Mouse (Mus musculus): ENCODE results near the gene Inpp4b.
"Not testable (repeated sequence)": the region's sequence is repeated elsewhere in the genome, so short reads cannot be mapped to it uniquely, and the experiment has no call there.

The Inpp4b gene

DNA sequence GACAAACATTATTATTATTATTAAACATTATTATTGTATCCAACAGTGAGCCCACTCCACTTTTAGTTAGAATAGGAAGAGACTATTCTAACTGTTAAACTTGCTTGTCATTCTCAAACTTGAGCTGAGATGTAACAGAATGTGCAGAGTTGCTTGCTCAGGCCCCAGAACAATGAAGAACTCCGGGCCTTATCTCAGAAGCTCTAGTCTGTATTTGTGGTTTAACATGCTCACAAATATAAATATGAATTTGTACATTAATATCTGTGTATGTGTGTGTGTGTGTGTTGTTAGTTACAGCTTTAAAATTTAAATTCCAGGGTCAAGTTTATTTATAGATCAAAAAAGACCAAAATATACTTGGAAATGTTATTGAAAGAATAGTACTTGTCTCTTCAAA, 435.3 kb downstream of the Inpp4b start:
- DNase-seq (ENCODE audit: low read depth, low spot score) = no peak

DNA sequence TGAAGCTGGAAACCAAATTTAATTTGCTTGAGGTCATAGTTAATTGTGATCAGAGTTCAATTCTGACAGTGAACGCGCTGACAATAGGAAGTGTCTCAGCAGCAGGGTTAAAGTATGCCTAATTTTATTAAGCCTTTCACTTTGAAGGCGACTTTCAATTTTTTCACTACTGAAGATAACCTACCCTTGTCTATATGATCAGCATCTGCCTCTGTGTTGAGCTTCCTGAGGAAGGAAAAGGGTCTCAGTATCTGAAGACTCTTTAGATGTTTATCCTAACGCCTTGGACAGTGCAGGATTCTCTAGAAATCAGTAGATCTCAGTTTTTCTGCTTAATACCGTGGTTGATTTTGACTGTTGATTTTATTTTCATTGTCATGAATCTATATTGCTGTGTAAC, 437.1 kb downstream of the Inpp4b start:
- no peak for DNase-seq (ENCODE audit: low read depth, low spot score)

GRCm38 (mm10) chr8:81780166-81780565, 437.8 kb downstream of the Inpp4b start:
- DNase-seq (ENCODE audit: low read depth, low spot score) = no peak

DNA sequence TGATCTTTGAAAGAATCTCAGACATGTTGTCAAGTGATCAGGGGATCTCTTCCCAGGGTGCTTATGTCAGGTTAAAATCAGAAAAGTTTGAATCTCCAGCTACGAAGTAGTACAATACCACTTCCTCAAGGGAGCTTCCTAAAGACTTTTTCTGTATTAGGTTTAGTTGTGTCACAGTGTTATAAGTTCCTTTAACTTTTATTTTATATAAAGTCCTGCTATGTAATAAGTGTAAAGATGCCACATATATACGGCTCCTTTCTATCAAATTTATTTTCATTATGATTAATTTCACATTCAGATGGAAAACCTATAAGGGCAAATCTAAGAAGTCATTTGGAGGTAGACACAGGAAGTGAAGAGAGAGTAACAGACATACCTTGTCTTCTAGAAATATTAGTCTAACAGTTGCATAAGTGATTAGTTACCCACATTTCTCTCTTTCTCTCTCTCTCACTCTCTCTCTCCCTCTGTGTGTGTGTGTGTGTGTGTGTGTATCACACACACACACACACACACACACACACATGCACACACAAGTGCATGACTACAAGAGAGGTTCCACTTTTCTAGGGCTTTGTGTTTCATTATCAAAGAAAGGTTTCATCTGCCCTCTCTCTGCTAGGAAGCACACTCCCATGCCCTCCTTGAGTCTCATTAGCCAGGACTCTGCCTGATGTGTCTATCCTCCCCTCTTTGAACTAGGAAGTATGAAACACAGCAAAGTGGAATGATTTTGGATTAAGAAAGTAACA, 438.7 kb downstream of the Inpp4b start:
- DNase-seq (ENCODE audit: low read depth, low spot score) = no peak

DNA sequence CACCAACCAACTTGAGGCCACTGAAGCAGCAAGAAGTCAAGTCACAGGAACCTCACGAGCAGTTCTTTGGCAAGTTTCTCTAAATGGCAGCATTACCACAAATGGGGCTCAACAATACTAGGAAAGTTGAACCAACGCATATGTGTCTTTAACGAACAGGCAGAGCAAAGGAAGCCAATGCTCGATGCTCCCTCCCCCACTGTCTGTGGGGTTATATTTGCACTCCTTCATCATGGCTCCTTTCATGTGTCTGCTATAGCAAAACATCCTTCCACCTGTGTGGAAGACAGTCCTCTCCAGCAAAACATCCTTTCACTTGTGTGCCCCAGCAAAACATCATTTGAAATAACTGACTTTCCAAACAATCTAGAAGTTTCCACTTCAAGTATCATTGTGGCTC, 440.4 kb downstream of the Inpp4b start:
- DNase-seq (ENCODE audit: low read depth, low spot score) = no peak

- DNase-seq (ENCODE audit: low read depth, low spot score) = no peak
Observed at GRCm38 (mm10) chr8:81784775-81785174, 442.4 kb downstream of the Inpp4b start.

- no peak for DNase-seq (ENCODE audit: low read depth, low spot score)
Observed at GRCm38 (mm10) chr8:81788498-81788897, 446.1 kb downstream of the Inpp4b start.

DNA sequence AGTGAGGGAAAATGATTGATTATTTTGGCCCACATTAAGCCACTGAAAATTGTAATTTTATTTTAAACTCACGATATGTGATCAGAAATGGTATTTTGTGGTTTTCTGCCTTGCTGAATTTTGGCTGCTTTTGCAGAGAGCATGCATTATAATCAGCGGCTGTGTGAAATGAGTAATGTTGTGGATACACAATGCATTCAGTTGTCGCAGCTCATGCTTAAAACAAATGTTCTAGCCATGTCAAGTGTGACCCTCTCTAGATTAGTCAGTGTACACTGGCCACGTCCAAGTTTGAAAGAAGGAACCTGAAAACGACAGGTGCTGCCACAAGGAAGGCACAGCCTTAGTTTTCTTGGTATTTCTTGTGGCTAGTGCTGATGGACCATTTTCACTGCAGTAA, 450.3 kb downstream of the Inpp4b start:
- DNase-seq (ENCODE audit: low read depth, low spot score) = no peak

- peak; percentile 47 for DNase-seq (ENCODE audit: low read depth, low spot score)
Observed at GRCm38 (mm10) chr8:81798501-81798900, 456.1 kb downstream of the Inpp4b start.

DNA sequence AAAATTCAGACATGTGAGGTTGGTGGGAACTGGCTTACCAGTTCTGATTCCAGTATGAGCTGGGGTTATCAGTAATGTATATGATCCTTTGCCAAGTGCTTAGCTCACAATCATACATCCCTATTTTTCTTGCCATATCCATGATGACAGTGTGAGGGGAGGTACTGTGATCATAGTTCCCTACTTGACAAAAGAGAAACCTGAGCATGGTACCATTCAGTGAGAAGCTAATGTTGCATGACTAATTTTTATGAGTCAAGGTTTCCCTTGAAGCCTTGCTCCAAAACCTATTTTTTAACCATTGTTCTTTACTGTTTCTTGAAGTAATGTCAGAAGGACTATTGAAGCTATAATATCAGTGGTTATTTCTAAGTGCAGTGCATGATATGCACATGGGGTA, 458.4 kb downstream of the Inpp4b start:
- no peak for DNase-seq (ENCODE audit: low read depth, low spot score)

GRCm38 (mm10) chr8:81806797-81807196, 464.4 kb downstream of the Inpp4b start:
- peak; percentile 76 for DNase-seq (ENCODE audit: low read depth, low spot score)

DNA sequence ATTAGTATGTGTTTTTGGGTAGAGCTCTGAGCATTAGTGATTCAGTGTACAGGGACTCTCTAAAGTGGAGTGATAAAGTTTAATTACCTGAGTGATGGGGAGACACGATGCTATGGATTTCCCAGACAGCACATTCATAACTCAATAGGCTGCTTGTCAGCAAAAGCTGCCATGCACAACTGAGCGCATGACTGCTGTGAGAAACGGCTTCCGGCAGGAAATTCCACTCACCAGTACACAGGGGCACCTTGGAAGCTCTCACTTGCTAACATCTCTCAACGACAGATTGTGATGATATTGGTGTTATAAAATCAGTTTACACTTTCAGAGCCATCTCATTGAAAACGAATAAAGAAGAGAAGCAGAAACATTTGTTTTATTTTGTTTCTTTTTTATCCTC, 465.2 kb downstream of the Inpp4b start:
- no peak for DNase-seq (ENCODE audit: low read depth, low spot score)

DNA sequence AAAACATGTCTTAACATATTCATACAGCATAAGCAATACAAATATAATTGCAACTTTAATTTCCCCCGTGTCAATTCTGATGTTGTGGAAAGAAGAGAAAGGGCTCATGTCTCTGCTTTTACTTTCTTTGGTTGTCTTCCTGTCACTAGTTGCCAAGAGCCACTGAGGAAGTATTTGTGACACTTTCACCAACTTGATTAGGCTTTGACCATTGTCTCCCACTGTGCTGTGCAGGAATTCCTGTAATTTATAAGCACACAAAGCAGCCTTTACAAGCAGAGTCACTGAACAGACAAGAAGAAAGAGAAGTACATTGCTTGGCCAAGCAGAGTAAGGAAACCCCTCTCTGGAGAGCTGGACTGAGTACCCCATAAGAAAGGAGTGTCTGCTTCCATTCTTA, 466.1 kb downstream of the Inpp4b start:
- no peak for DNase-seq (ENCODE audit: low read depth, low spot score)

DNA sequence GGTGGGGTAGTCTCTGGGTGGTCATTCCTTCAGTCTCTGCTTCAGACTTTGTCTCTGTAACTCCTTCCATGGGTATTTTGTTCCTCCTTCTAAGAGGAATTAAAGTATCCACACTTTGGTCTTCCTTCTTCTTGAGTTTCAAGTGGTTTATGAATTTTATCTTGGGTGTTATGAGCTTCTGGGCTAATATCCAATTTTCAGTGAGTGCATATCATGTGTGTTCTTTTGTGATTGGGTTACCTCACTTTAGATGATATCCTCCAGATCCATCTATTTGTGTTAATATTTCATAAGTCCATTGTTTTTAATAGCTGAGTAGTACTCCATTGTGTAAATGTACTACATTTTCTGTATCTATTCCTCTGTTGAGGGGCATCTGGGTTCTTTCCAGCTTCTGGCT, 467.1 kb downstream of the Inpp4b start:
- DNase-seq (ENCODE audit: low read depth, low spot score) = not testable (repeated sequence)

- no peak for DNase-seq (ENCODE audit: low read depth, low spot score)
Observed at GRCm38 (mm10) chr8:81812051-81812751, 469.8 kb downstream of the Inpp4b start.

- DNase-seq (ENCODE audit: low read depth, low spot score) = no peak
Observed at GRCm38 (mm10) chr8:81814742-81815141, 472.4 kb downstream of the Inpp4b start.

- DNase-seq (ENCODE audit: low read depth, low spot score) = no peak
Observed at GRCm38 (mm10) chr8:81815551-81815950, 473.2 kb downstream of the Inpp4b start.

DNA sequence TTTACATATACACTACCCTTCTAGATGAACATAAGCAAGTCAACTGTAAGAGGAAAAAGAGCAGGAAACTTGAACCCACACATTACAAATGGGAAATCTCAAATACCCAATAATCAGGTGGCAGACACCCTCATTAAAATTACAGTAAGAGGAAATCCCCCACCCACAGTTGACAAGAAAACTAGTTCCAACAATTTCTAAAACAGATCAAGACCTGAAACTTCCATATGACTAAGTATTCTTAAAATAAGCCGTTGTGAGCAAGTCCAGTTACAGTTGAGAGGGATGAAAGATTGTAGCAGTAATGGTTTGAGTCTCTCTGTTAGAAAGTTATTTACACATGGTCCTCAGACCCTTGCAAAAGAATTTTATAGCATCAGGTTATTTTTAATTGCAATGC, 480.8 kb downstream of the Inpp4b start:
- no peak for DNase-seq (ENCODE audit: low read depth, low spot score)

GRCm38 (mm10) chr8:81824975-81825374, 482.6 kb downstream of the Inpp4b start:
- DNase-seq (ENCODE audit: low read depth, low spot score) = no peak

DNA sequence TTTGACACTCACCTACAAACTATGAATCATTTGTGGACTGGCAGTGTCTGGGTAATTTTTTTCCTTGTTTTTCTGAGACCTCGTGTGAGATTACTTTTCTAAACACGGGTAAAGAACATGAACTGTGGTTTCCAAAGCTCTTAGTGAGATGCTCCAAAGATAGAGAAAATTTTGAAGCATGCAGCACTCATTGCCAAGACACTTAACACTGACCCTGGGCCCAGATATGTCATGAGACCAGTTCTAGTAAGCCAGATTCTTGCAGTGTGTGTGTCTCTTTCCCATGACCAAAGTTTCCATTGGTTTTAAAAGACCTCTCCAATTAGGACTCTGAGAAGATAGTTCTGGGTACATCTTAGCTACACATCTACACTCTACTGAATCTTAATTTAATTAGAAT, 484.1 kb downstream of the Inpp4b start:
- DNase-seq (ENCODE audit: low read depth, low spot score) = no peak

DNA sequence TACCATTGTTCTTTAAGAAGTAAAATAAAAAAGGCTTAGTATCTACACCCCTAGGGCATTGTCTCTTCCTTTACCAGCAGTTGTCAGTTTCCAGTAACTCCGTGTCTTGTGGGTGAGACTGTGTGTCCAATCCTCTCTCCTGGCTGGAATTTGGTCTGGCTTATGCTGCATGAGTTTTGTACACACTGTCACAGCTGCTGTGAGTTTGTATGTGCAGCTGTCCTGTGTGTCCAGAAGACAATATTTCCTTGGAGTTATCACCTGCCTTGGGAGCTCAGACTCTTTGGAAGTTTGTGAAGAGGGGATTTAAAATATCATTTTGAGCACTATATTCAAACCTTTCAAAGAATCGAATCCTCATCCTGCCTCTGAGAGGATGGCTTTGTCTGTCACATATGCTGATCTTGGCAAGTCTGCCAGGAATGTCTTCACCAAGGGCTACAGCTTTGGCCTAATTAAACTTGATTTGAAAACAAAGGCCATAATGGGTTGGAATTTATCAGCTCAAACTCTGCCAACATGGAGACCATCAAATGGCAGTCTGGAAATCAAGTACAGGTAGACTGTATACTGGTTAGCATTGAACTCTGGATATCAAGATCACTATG, 485.1 kb downstream of the Inpp4b start:
- no peak for DNase-seq (ENCODE audit: low read depth, low spot score)

DNA sequence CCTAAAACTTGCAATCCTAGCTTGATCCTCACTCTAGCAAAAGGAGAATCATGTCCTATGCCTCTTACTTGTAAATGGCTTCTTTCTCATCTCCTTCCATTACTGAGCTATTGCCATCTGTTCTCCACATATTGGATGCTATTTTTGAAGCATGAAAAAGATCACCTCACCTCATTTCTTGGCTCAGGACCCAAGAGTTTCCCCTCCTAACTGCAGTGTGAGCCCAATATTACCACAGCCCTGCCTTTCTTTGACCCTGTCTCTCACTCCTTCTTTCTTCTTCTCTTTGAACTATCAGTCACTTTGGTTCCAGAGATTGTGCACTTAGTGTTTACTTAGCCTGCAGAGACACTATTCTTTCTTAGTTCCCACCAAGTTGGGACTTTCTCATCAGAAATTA, 489.1 kb downstream of the Inpp4b start:
- DNase-seq (ENCODE audit: low read depth, low spot score) = no peak

DNA sequence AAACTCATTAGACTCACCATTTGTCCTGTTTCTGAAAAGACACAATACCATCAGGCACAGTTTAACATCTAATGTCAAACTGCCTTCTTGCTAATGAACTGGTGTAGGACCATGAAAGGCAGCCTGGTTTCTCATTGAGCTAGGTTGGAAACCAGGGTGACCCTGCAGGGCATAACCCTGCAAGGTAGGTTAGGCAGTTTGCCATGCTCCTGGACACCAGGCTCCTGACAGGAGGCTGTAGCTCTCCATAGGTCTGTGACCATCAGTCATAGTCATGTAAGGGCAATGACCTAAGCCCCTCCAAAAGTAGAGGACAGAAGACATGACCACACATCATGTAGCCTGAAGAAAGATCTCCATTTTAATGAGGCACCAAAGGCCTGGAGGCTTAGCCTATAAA, 491.5 kb downstream of the Inpp4b start:
- no peak for DNase-seq (ENCODE audit: low read depth, low spot score)

Data from retina, adult 2 months (tissue).